Mouse (Mus musculus): Measurements from ENCODE around the gene Reep6.

Reep6 gene

GRCm38 (mm10) chr10:80329273-80330081, at the start of gene Reep6, which contains the start of gene Pcsk4:
Gene Reep6 (plus strand): TSS chr10:80329953.
Gene Pcsk4 (minus strand): TSS chr10:80329498.
- peak; percentile 90 for DNase-seq (ENCODE audit: low read depth)

- DNase-seq (ENCODE audit: low read depth): no peak
These were observed 48.4 kb upstream of the Reep6 start for GRCm38 (mm10) chr10:80281304-80281703.

- DNase-seq (ENCODE audit: low read depth): no peak
These were observed 47.8 kb upstream of the Reep6 start for GRCm38 (mm10) chr10:80281921-80282371.

GRCm38 (mm10) chr10:80282481-80283441, 47.0 kb upstream of the Reep6 start:
- no peak for DNase-seq (ENCODE audit: low read depth)

- no peak for DNase-seq (ENCODE audit: low read depth)
These were observed 44.3 kb upstream of the Reep6 start for GRCm38 (mm10) chr10:80285222-80286070.

GRCm38 (mm10) chr10:80288097-80288496, 41.7 kb upstream of the Reep6 start:
- DNase-seq (ENCODE audit: low read depth): no peak

GRCm38 (mm10) chr10:80288657-80289056, 41.1 kb upstream of the Reep6 start:
- DNase-seq (ENCODE audit: low read depth): no peak

- DNase-seq (ENCODE audit: low read depth): peak; percentile 92
These were observed 37.3 kb upstream of the Reep6 start, which contains the start of gene Rps15 for GRCm38 (mm10) chr10:80292251-80293146. Gene Rps15 (plus strand): TSS chr10:80292453.

- DNase-seq (ENCODE audit: low read depth): no peak
These were observed 36.4 kb upstream of the Reep6 start for GRCm38 (mm10) chr10:80293325-80293724.

- DNase-seq (ENCODE audit: low read depth): no peak
These were observed 35.4 kb upstream of the Reep6 start for GRCm38 (mm10) chr10:80294311-80294710.

- DNase-seq (ENCODE audit: low read depth): no peak
These were observed 34.9 kb upstream of the Reep6 start for GRCm38 (mm10) chr10:80294788-80295303.

- DNase-seq (ENCODE audit: low read depth): peak; percentile 41
These were observed 33.9 kb upstream of the Reep6 start, which contains the start of gene Apc2 for GRCm38 (mm10) chr10:80295618-80296425. Gene Apc2 (plus strand): TSS chr10:80295977.

GRCm38 (mm10) chr10:80296824-80297223, 32.9 kb upstream of the Reep6 start:
- DNase-seq (ENCODE audit: low read depth): no peak

GRCm38 (mm10) chr10:80297526-80298133, 32.1 kb upstream of the Reep6 start:
- DNase-seq (ENCODE audit: low read depth): no peak

- no peak for DNase-seq (ENCODE audit: low read depth)
These were observed 31.0 kb upstream of the Reep6 start for GRCm38 (mm10) chr10:80298571-80299281.

GRCm38 (mm10) chr10:80299301-80299700, 30.5 kb upstream of the Reep6 start:
- no peak for DNase-seq (ENCODE audit: low read depth)

- no peak for DNase-seq (ENCODE audit: low read depth)
These were observed 29.9 kb upstream of the Reep6 start for GRCm38 (mm10) chr10:80299824-80300223.

- no peak for DNase-seq (ENCODE audit: low read depth)
These were observed 29.0 kb upstream of the Reep6 start for GRCm38 (mm10) chr10:80300672-80301181.
